Mouse (Mus musculus): ENCODE measurements around the gene Mpl. TPM values are rescaled to one million over a fixed set of nuclear protein-coding genes. Genes with fewer than 3 reads are reported as not detected.

The Mpl gene
- polyA plus RNA-seq, 3 experiments from 2014 or later: not detected

DNA sequence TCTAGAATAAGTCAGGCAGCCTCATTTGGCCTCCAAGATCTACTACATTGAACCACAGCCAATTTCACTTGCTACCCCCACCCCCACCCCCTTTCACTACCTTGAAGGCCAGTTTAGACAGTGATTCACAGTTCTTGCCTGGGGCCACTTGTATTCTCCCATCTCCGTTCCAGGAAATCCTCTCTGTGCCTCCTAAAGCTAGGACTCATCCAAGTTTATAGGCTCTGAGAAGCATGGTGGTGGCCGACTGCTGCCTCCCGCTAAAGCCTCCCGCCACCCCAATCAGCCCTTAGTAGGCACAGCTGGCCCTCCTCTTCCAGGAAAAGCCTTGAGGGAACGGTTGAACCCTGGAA is 29.9 kb downstream of the Mpl start:
- ATAC-seq: peak; percentile 6

DNA sequence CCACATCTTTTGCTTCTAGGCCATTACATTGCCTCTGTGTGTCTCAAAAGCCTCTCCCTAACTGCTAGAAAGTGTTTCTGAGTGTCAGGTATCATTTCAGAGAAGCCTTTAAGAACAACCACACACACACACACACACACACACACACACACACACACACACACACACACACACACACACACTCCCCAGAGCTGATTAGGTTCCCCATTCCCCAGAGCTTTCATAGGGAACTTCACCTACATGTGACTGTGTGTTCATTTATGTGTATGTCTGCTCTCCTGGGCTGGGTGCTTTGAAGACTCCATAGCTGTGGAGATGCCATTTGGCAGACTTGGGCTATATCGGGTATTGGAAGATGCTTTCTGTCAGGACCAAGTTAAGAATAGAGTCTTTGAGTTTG is 31.9 kb downstream of the Mpl start:
- ATAC-seq: no peak

GRCm38 (mm10) chr4:118424541-118425160 is 32.7 kb downstream of the Mpl start:
- ATAC-seq: no peak

GRCm38 (mm10) chr4:118421384-118421783 is 35.9 kb downstream of the Mpl start:
- ATAC-seq: no peak

DNA sequence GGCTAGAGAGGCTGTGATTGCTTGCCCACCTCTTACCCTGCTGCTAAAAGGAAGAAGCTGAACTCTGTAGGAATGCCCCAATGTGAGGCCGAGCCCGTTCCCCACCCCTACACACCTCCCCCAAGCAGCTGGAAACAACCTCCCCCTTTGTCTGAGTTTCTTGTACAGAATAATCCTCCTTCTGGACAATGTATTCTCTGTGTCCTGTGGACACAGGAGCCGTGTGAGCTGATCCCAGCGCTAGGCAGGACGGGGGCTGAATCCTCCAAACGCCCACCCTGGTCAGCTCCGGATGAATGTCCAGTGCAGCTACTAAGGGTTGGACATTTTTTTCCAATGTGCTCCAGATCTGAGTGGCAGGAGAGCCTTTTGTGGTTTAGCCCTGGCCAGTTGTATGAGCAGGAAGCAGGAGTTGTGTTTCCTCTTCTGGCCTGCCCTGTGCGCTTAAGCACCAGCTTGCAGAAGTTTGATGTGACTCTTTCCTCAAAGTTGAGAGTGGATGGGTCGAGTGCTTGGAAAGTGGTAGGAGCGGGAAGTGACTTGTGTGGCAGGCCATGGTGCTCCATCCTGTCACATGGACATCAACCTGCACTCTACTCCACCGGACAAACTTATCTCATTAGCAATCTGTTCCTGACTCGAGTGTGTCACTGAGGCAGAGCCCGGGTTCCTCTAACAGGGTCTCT is 40.1 kb downstream of the Mpl start:
- ATAC-seq: no peak

DNA sequence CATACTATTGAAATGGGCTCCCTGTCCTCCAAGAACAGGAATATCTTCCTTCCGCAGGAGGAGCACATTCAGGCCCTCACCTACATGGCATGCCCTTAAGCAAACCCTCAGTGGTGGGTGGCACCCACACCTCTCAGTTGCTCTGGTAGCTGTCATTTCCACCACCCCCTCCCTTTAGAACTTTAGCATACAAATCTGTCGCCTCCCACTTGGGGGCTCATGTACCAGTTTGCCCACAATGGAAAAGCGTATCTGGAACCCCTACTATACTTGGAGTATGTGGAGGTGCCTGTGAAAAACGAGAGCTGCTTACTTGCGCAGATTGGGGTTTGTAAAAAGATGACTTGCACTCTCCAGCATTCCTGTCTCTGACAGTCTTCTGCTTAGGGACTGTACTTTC is 41.0 kb downstream of the Mpl start:
- ATAC-seq: no peak

DNA sequence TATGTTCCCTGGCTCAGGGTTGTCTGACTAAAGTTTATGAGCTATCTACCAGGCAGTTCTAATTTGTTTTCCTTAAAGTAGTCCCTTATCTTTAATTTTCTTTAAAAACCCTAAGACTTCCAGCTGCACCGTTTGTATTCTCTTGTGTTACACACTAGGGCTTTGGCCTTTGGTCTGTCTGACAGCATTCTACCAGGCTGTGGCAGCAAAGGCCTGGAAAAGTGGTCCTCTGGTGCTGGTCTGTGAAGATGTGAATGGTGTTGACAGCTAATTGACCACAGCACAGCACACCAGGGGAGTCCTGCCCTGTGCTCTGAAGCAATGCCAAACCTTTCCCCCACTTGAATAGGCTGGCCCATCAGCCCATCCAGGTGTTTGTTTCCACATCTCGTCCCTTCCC is 41.5 kb downstream of the Mpl start:
- no peak for ATAC-seq

- no peak for ATAC-seq
Observed at GRCm38 (mm10) chr4:118413553-118413952, 43.8 kb downstream of the Mpl start.

GRCm38 (mm10) chr4:118410871-118411270 is 46.4 kb downstream of the Mpl start:
- no peak for ATAC-seq

GRCm38 (mm10) chr4:118409142-118409900 is 48.0 kb downstream of the Mpl start, which contains the start of the genes Szt2 and Med8:
Gene Szt2 (minus strand): TSS chr4:118409273.
Gene Med8 (plus strand): TSS chr4:118409337.
- peak; percentile 99 for ATAC-seq

DNA sequence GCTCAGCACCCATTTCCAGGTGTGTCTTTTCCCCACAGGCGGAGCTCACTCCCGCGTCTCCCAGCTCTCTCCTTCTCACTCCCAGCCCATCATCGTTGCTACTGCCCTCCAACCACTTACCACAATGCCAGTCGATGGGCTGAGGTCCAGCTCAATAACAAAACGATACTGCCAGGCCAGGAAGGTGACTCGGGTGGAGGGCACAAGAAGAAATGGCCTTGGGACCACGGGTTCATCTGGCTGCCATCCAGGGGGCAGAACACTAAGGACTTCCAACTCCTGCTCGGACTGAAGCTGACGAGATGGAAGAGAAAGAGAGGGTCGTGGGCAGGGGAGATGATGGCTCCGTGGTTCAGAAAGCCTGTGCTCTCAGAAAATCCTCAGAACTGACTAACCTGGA is 54.6 kb downstream of the Mpl start:
- ATAC-seq: no peak

DNA sequence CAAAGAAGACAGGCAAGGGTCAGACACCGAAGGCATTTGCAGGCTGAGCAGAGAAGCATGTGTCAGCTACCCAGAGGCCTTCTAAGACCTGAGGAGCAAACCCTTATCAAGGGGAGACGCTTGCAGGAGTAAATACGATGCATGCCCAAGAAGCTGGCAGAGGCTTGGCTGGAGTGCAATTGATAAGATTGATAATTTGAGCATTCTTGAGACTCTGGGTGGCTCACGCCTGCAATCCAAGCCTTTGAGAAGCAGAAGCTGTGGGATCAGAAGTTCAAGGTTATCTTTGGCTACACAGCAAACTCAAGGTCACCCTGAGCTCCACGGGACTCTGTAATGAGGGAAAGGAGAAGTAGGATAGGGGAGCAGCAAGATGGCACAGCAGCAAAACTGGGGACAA is 55.4 kb downstream of the Mpl start:
- ATAC-seq: no peak

DNA sequence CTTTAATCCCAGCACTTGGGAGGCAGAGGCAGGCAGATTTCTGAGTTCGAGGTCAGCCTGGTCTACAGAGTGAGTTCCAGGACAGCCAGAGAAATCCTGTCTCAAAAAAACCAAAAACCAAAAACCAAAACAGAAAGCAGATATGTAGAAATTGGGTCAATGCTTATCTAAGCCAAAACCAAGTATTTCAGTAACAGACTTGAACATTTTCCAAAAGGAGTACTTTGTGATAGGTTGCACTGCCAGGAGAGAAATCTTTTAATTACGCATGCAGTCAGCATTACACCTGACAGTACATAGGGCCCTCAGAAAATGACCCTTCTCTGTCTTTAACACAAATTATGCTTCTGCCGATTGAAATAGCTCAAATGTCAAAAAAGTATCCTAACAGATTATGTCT is 55.9 kb downstream of the Mpl start:
- no peak for ATAC-seq

- no peak for ATAC-seq
Observed at GRCm38 (mm10) chr4:118398400-118398799, 58.9 kb downstream of the Mpl start.

GRCm38 (mm10) chr4:118396433-118396832 is 60.9 kb downstream of the Mpl start:
- no peak for ATAC-seq

- no peak for ATAC-seq
Observed at GRCm38 (mm10) chr4:118395289-118395688, 62.0 kb downstream of the Mpl start.

GRCm38 (mm10) chr4:118394505-118394904 is 62.8 kb downstream of the Mpl start:
- no peak for ATAC-seq

Other genes starting within 250 kb of the Mpl start
- gene Ptprf, start 166.1 kb downstream of the Mpl start, polyA plus RNA-seq (2017; shearing (Covaris generic)): under 1 TPM; 0.11 to 0.92 (median 0.56) TPM
- gene Szt2, start 48.2 kb downstream of the Mpl start, polyA plus RNA-seq (2017; shearing (Covaris generic)): 10 to 100 TPM in 2 of 3 experiments, 1 to 10 TPM in 1; 9.1 to 20.5 (median 11.9) TPM
- gene Med8, start 48.2 kb downstream of the Mpl start, polyA plus RNA-seq (2017; shearing (Covaris generic)): 100 to 1,000 TPM; 121 to 123 (median 123) TPM
- 100 to 1,000 TPM; 114 to 166 (median 116) TPM for gene Elovl1, start 29.4 kb downstream of the Mpl start, polyA plus RNA-seq (2017; shearing (Covaris generic))
- gene Cdc20, start 20.2 kb downstream of the Mpl start, polyA plus RNA-seq (2017; shearing (Covaris generic)): 10 to 100 TPM in 1 of 3 experiments, 1 to 10 TPM in 2; 2.3 to 24.5 (median 4.6) TPM
- not detected for gene Tie1, start 32.5 kb upstream of the Mpl start, polyA plus RNA-seq (2017; shearing (Covaris generic))
- gene 2610528J11Rik, start 69.5 kb upstream of the Mpl start, polyA plus RNA-seq (2017; shearing (Covaris generic)): not detected
- not detected for gene Tmem125, start 86.5 kb upstream of the Mpl start, polyA plus RNA-seq (2017; shearing (Covaris generic))
- gene Cfap57, start 163.3 kb upstream of the Mpl start, polyA plus RNA-seq (2017; shearing (Covaris generic)): under 1 TPM in 1 of 3 experiments, not detected in 2; 0.09 TPM
- 100 to 1,000 TPM; 160 to 179 (median 172) TPM for gene Ebna1bp2, start 163.3 kb upstream of the Mpl start, polyA plus RNA-seq (2017; shearing (Covaris generic))
- gene Olfr62, start 201.4 kb upstream of the Mpl start, polyA plus RNA-seq (2017; shearing (Covaris generic)): not detected
- not detected for gene Olfr1342, start 235.2 kb upstream of the Mpl start, polyA plus RNA-seq (2017; shearing (Covaris generic))
- not detected for gene Olfr1341, start 246.0 kb upstream of the Mpl start, polyA plus RNA-seq (2017; shearing (Covaris generic))

Data from inflammation-experienced regulatory T-cells, adult 6 months (primary cell).